Mouse (Mus musculus) embryonic fibroblast, embryonic 13.5 days (primary cell): ENCODE measurements around the gene Zbtb17. TPM values are rescaled to one million over a fixed set of nuclear protein-coding genes. Genes with fewer than 3 reads are reported as not detected.

Experiments
- H3K27ac ChIP-seq: 2 replicates; pipeline ENCODE4 v1.5.1; 2012; ENCODE audit warnings: low read length, control low read depth, inconsistent platforms; ENCODE audit not compliant: insufficient read depth
- H3K4me1 ChIP-seq: 2 replicates; pipeline ENCODE4 v1.6.1; 2011; ENCODE audit warnings: low read length; ENCODE audit not compliant: control insufficient read depth, insufficient read depth
- H3K4me3 ChIP-seq: 2 replicates; pipeline ENCODE4 v1.5.1; 2011; ENCODE audit warnings: mild to moderate bottlenecking, control low read depth, low read length; ENCODE audit not compliant: insufficient read depth
- CTCF ChIP-seq: IDR thresholded peaks from 2 replicates; pipeline ENCODE4 v1.5.1; 2011; ENCODE audit warnings: mild to moderate bottlenecking, control low read depth, low read length, moderate library complexity, borderline replicate concordance; ENCODE audit not compliant: insufficient read depth
- POLR2A ChIP-seq: IDR thresholded peaks from 2 replicates; pipeline ENCODE4 v1.6.1; 2011; ENCODE audit warnings: low read depth, mild to moderate bottlenecking, control low read depth, low read length, moderate library complexity
- polyA plus RNA-seq: library from polyadenylated mRNA; stranded (reverse); fragments of >200 nt; gene quantifications from 2 replicates; pipeline ENCODE4 v1.2.4, GENCODE M21; 2011; ENCODE audit warnings: low read depth; ENCODE audit not compliant: missing spikeins, insufficient read length

Zbtb17 gene
- polyA plus RNA-seq, 1 experiment = 14.4 TPM

DNA sequence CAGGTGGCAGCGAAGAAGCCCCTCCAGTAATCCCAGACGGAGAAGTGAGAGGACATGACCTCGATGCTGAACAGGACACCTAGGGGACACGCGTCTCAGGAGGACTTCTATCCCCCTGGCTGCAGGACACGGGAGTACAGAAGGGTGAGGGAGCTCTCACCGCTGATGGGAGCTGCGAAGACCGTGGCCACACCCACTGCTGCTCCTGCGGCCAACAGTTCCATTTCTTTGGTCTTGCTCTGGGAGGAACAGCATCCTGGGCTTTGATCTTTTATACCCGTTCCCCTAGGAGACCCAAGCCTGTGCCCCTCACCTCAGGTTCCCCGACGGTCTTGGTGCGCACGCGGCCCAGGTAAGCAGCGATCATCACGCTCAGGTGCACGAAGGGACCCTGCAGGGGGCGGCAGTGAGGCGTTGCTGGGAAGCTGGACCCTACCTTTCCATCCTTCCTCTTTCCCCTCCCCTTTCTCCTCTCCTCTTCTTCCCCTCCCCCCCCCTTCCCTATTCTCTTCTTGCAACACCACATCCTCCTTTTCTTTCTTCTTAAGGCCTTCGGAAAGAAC, 32.9 kb upstream of the Zbtb17 start:
- TF ChIP-seq POLR2A (no peak), CTCF (no peak)

GRCm38 (mm10) chr4:141415924-141416323, 28.5 kb upstream of the Zbtb17 start, which contains the start of gene Clcnkb:
Gene Clcnkb (minus strand): TSS chr4:141416014.
- Histone ChIP-seq H3K4me3 (no peak within 1 kb of the TSS), H3K27ac (no peak within 1 kb of the TSS), H3K4me1 (no peaks in the 10 kb centered on the region)
- TF ChIP-seq POLR2A = no peak
- no peak for TF ChIP-seq CTCF

More for the DNA sequence above, 32.9 kb upstream of the Zbtb17 start:
- H3K4me3 ChIP-seq = no peak overlapping the region
- H3K4me1 ChIP-seq = 0 out of 2 replicates have a peak, but pooled peaks cover 5% of the 10 kb centered on the region
- H3K27ac ChIP-seq = no peak overlapping the region

DNA sequence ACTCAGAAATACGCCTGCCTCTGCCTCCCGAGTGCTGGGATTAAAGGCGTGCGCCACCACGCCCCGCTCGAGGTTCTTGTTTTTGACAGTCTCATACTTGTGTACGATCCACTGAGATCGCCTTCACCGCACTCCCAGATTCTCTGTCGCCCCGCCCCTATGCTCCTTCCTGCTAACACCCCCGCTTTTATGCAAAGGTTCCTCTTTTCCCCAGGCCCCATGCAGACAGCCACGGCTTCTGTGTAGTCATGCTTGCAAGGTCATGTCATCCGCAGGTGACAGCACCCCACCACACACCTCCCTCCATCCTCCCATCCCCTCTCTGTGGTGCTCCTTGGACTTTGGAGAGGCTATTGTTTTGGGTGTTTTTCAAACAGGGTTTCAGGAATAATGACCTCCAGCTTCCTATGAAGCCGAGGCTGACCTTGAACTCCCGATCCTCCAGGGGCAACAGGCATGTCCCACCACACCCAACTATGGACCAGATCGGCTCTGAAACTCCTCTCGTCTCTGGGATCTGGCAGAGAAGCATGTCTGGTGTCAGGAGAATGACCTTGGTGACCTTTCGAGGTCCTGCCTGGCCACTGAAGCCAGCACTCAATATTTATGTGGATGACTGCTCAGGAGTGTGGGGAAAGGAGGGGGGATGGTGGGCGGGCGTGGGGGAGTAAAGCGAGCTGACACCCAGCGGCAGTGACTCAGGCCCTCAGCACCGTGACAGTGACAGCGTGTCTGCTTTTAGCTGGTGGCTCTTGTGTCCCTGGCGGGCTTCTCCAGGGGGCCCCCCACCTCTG, 24.9 kb upstream of the Zbtb17 start:
- Histone ChIP-seq H3K27ac (no peak overlapping the region), H3K4me1 (peaks cover 6% of the 10 kb centered on the region; the same call in 1 of the 2 replicates), H3K4me3 (no peak overlapping the region)
- no peak for TF ChIP-seq CTCF
- TF ChIP-seq POLR2A = no peak

DNA sequence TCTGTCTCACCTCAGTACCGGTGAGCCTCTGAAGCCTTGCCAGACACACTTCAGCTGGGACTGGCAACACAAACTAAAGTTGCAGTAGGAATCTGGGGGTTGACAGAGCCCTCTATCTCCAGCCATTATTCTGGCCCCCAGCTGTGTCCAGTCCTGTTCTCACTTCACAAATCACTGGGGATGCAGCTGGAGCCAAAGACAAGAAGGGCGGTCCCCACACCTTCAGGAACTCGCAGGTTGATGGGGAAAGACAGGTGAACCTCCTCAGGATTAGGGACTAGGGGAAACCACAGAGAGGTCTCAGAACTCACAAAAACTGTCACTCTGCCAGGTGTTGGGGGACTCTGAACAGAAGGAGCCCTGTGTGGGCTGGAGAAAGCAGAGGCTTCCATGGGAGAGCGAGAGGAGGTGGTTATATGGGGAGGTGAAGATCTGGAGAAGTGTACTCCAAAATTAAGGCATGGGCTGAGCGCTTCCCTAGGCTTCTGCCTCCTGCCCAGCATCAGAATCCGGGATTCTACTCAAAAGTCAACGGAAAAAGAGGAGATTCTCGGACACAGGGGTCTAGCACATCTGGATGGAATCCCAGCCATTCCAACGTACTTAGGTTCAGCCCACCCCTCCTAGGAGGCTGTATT, 24.1 kb upstream of the Zbtb17 start, which contains the start of gene Hspb7:
TSS of gene Hspb7 (plus strand) at position 588 of the 638 bp plus-strand sequence.
- TF ChIP-seq CTCF (no peak), POLR2A (no peak)
- Histone ChIP-seq H3K27ac (no peak within 1 kb of the TSS), H3K4me3 (no peak within 1 kb of the TSS), H3K4me1 (peaks cover 10% of the 10 kb centered on the region; the same call in 1 of the 2 replicates)

GRCm38 (mm10) chr4:141420886-141421285, 23.6 kb upstream of the Zbtb17 start:
- TF ChIP-seq CTCF = no peak
- TF ChIP-seq POLR2A = no peak
- no peak overlapping the region for H3K4me3 ChIP-seq
- peaks cover 10% of the 10 kb centered on the region; the same call in 1 of the 2 replicates for H3K4me1 ChIP-seq
- H3K27ac ChIP-seq = no peak overlapping the region

- no peak overlapping the region for H3K4me3 ChIP-seq
These were observed 23.0 kb upstream of the Zbtb17 start for GRCm38 (mm10) chr4:141421423-141421822.

GRCm38 (mm10) chr4:141422841-141423240, 21.6 kb upstream of the Zbtb17 start:
- H3K27ac ChIP-seq = 0 out of 2 replicates have a peak overlapping the region, but pooled peaks have one; percentile 15
- TF ChIP-seq POLR2A (no peak), CTCF (no peak)
- peaks cover 20% of the 10 kb centered on the region for H3K4me1 ChIP-seq
- H3K4me3 ChIP-seq = no peak overlapping the region

More at GRCm38 (mm10) chr4:141421423-141421822, 23.0 kb upstream of the Zbtb17 start:
- Histone ChIP-seq H3K27ac (no peak overlapping the region), H3K4me1 (peaks cover 12% of the 10 kb centered on the region; the same call in 1 of the 2 replicates)
- TF ChIP-seq POLR2A (no peak), CTCF (no peak)

DNA sequence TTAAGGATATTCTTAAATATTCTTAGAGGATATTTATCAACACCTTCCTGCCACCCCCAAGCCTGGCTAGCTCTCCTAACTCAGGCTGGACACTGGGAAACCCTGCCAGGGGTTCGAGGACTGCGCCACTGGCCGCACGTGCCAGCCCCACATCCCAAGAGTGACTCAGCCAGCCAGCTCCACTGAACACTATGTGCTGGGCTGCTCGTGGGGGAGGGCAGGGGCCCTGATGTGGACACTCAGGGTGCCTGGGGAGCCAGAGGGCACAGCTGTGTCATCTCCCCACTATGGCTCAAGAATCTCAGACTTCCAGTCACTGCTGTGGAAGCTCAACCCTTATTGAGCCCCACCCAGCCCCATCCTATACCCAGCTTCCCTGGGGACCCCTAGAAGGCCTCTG, 21.2 kb upstream of the Zbtb17 start:
- TF ChIP-seq CTCF = no peak
- TF ChIP-seq POLR2A = no peak
- peak overlapping the region; percentile 15; the same call in 1 of the 2 replicates for H3K27ac ChIP-seq

DNA sequence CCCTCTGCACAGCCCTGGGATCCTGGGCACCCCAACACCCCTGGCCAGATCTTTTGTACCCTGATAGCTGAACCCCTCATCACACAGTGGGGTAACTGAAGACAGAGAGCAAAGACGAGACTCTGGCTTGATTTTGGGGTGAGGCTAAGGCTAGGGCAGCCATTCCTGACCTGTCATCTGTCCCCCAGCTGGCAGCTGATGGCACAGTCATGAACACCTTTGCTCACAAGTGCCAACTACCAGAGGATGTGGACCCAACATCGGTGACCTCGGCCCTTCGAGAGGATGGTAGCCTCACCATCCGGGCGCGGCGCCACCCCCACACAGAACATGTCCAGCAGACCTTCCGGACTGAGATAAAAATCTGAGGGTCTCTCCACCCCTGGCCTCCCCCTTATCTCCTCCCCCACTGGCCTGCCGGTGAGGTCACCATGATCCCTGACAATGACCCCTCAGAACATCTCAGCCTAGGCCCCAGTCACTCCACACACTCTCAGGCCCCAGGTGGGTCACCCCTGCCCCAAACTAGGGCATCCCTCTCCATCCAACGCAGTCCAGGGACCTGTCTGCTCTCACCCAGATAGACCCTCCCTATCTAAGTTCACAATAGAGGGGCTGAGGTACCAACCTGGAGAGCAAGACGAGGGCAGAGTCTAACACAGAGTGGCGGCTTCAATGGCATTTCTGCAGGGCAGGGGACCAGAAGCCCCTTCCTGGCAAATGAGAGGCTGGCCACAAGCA, 20.6 kb upstream of the Zbtb17 start:
- peak overlapping the region; percentile 91; the same call in 1 of the 2 replicates for H3K27ac ChIP-seq
- no peak for TF ChIP-seq CTCF
- no peak for TF ChIP-seq POLR2A
- H3K4me1 ChIP-seq = peaks cover 20% of the 10 kb centered on the region
- H3K4me3 ChIP-seq = no peak overlapping the region

More for the DNA sequence above, 21.2 kb upstream of the Zbtb17 start:
- Histone ChIP-seq H3K4me1 (peaks cover 20% of the 10 kb centered on the region), H3K4me3 (no peak overlapping the region)
